Mouse (Mus musculus): ENCODE results near the gene Cd3eap.
A peak's percentile ranks its signal among the peaks of the same experiment; 100 is the strongest.

DNA sequence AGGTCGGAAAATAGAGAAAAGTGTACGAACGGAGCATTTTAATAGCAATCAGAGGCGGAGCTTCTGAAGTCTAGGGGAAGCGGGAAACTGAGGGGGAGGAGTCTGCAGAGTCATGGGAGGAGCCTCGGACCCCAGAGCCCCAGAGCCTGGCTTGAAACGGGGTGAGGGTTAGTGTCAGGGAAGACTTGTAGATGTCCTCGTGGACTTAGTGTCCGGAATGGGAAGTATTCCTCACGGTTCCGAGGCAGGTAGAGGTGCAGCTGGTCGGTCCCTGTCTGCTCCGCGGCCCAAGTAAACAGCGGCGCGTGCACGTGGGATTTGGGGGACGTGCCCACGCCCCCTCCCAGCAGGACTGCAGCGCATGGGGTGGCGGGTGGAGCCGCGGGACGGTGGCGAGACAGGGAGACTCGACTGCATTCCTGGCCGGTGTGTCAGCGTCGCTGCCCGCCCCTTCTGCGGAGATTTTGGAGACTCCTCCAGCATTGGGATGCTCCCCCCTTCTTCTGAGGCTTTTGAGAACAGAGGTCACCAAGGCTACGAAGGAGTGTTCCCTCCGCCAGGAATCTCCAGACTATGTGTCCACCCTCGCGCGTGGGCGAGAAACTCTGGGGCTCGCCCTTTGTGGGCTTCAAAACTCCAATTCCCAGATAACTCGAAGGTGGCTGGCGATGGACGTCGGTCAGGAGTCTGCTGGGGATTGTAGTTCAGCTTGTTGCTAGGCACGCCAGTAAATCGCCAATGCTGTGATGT is 784 bp upstream of the Cd3eap start:
- TF ChIP-seq EP300 (IDR thresholded peaks at IDR 0.05; ENCODE audit: low read length) (no peak), NRF1 (IDR thresholded peaks at IDR 0.05; ENCODE audit: low read depth, low read length) (no peak), POLR2A (IDR thresholded peaks at IDR 0.05; ENCODE audit: low read depth, low read length) (no peak), CTCF (conservative IDR thresholded peaks at IDR 0.05 in 1 of 2, IDR thresholded peaks at IDR 0.05 in 1 of 2; ENCODE audit: low read depth in 2 of 2, low read length in 2 of 2) (no peak), E2F4 (IDR thresholded peaks at IDR 0.05; ENCODE audit: insufficient replicate concordance, low read depth, low read length) (0 out of 2 replicates have a peak, but pooled peaks have one; percentile 56), MYC (IDR thresholded peaks at IDR 0.05; ENCODE audit: low read depth, low read length) (no peak), MAZ (IDR thresholded peaks at IDR 0.05; ENCODE audit: low read depth, low read length) (no peak), TBP (conservative IDR thresholded peaks at IDR 0.05; ENCODE audit: low read depth, low read length) (no peak), ZMIZ1 (IDR thresholded peaks at IDR 0.05; ENCODE audit: low read depth, low read length) (no peak)
